Mouse (Mus musculus) liver, embryonic 12.5 days (tissue): Measurements from ENCODE around the gene 4931414P19Rik. TPM values are rescaled to one million over a fixed set of nuclear protein-coding genes. Genes with fewer than 3 reads are reported as not detected.

Experiments
- ATAC-seq: fragments of 200-750 bp; cut with Nextera tagmentation; 2 replicates; pipeline ENCODE4 v1.8.0; 2017; ENCODE audit warnings: moderate number of reproducible peaks, mild to moderate bottlenecking, moderate library complexity
- H3K27ac ChIP-seq: fragments of 300-500 bp; sonication (generic); 2 replicates; pipeline ENCODE4 v1.5.1; 2016; ENCODE audit warnings: mild to moderate bottlenecking
- H3K27me3 ChIP-seq: fragments of 300-500 bp; sonication (generic); replicated peaks from 2 replicates; pipeline ENCODE4 v1.6.1; 2016; ENCODE audit warnings: mild to moderate bottlenecking, moderate library complexity
- H3K36me3 ChIP-seq: fragments of 300-500 bp; sonication (generic); 2 replicates; pipeline ENCODE4 v1.6.1; 2016; ENCODE audit warnings: mild to moderate bottlenecking, moderate library complexity
- H3K4me1 ChIP-seq: fragments of 300-500 bp; sonication (generic); 2 replicates; pipeline ENCODE4 v1.6.1; 2016
- H3K4me2 ChIP-seq: fragments of 300-500 bp; sonication (generic); 2 replicates; pipeline ENCODE4 v1.6.1; 2016; ENCODE audit warnings: mild to moderate bottlenecking, moderate library complexity
- H3K4me3 ChIP-seq: fragments of 300-500 bp; sonication (generic); 2 replicates; pipeline ENCODE4 v1.5.1; 2016; ENCODE audit warnings: mild to moderate bottlenecking, moderate library complexity
- H3K9ac ChIP-seq: fragments of 300-500 bp; sonication (generic); 2 replicates; pipeline ENCODE4 v1.6.1; 2016; ENCODE audit warnings: mild to moderate bottlenecking, moderate library complexity
- H3K9me3 ChIP-seq: fragments of 300-500 bp; sonication (generic); replicated peaks from 2 replicates; pipeline ENCODE4 v1.6.1; 2016; ENCODE audit warnings: mild to moderate bottlenecking, moderate library complexity
- WGBS: fragments of 180-500 bp; shearing (Covaris S2); methylation state at CpG from one replicate; pipeline ENCODE4 v1.1.7; 2016; ENCODE audit not compliant: insufficient replicate concordance; 5-methylcytosine and 5-hydroxymethylcytosine counted together
- polyA plus RNA-seq: library from polyadenylated mRNA; unstranded; fragments of >200 nt; fragmentation: Nextera tagmentation; extraction: Ambion mirVana; gene quantifications from 2 replicates; pipeline ENCODE4 v1.2.1, GENCODE M21; 2016

Gene 4931414P19Rik
- polyA plus RNA-seq, 1 experiment from 2014 or later: 4.1 TPM

GRCm38 (mm10) chr14:54603038-54603654, 2.6 kb downstream of the 4931414P19Rik start:
- ATAC-seq: peak; percentile 99
- Histone ChIP-seq H3K4me2 (peak overlapping the region; percentile 89), H3K27ac (peak overlapping the region; percentile 94), H3K36me3 (peaks cover 4% of the 10 kb centered on the region; the same call in 1 of the 2 replicates), H3K9me3 (no peaks in the 10 kb centered on the region), H3K4me1 (peaks cover 38% of the 10 kb centered on the region), H3K4me3 (peak overlapping the region; percentile 69), H3K27me3 (no peaks in the 10 kb centered on the region), H3K9ac (peak overlapping the region; percentile 75)
- 1% methylated on average over 46 of the region's 46 CpGs for WGBS

- Histone ChIP-seq H3K4me3 (peak overlapping the region; percentile 69), H3K4me2 (peak overlapping the region; percentile 89), H3K9ac (peak overlapping the region; percentile 75), H3K27me3 (no peaks in the 10 kb centered on the region), H3K36me3 (peaks cover 4% of the 10 kb centered on the region; the same call in 1 of the 2 replicates), H3K27ac (peak overlapping the region; percentile 94), H3K4me1 (peaks cover 38% of the 10 kb centered on the region), H3K9me3 (no peaks in the 10 kb centered on the region)
- ATAC-seq: no peak
- WGBS: 36% methylated on average over 4 of the region's 4 CpGs
Measured at GRCm38 (mm10) chr14:54602613-54603012, 3.2 kb downstream of the 4931414P19Rik start.

DNA sequence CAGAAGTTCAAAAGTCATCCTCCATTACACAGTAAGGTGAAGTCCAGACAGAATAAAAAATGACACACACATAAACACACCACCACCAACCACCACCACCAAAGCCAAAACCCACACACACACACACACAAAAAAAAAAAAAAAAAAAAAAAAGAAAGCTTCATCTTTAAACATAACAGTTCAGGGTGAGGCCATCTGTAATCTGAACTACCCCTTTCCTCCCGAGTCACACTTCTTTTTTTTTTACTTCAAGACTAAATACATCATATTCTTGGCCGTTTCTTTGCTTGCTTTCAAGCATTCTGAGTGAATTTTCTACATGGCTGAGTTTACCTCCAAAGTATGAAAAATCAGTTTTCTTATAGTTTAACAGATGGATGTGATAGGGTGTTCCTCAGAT, 4.2 kb downstream of the 4931414P19Rik start:
- Histone ChIP-seq H3K4me3 (no peak overlapping the region), H3K27me3 (no peaks in the 10 kb centered on the region), H3K9me3 (no peaks in the 10 kb centered on the region), H3K36me3 (peaks cover 4% of the 10 kb centered on the region; the same call in 1 of the 2 replicates), H3K4me1 (peaks cover 38% of the 10 kb centered on the region), H3K4me2 (no peak overlapping the region), H3K9ac (no peak overlapping the region), H3K27ac (peak overlapping the region; percentile 94; the same call in 1 of the 2 replicates)
- ATAC-seq: no peak
- 59% methylated on average over 2 of the region's 2 CpGs for WGBS

DNA sequence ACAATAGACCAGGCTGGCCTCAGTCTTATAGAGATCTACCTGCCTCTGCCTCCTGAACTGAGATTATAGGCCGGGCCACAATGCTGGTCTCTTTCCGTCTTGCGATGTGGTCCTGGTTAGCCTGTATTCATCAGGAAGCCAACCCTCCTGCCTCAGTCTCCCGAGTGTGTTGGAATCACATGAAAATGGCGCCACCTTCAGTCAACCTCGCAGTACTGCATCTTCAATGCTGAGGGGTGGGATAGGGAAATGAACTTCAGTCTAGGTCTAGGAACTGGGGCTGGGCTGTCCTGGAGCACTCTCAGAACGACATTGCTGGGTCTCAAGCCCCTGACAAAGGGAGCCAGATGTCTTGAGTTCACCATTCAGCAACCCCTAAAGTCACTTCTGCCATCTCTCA, 8.7 kb downstream of the 4931414P19Rik start:
- peaks cover 17% of the 10 kb centered on the region for H3K4me1 ChIP-seq
- H3K9me3 ChIP-seq: 0 out of 2 replicates have a peak, but pooled peaks cover 5% of the 10 kb centered on the region
- H3K9ac ChIP-seq: no peak overlapping the region
- no peak overlapping the region for H3K4me2 ChIP-seq
- WGBS: 55% methylated on average over 7 of the region's 7 CpGs
- peaks cover 28% of the 10 kb centered on the region for H3K36me3 ChIP-seq
- no peaks in the 10 kb centered on the region for H3K27me3 ChIP-seq
- ATAC-seq: no peak
- H3K4me3 ChIP-seq: no peak overlapping the region
- no peak overlapping the region for H3K27ac ChIP-seq

- Histone ChIP-seq H3K36me3 (peaks cover 28% of the 10 kb centered on the region), H3K4me1 (peaks cover 14% of the 10 kb centered on the region), H3K9ac (no peak overlapping the region), H3K4me2 (no peak overlapping the region), H3K4me3 (no peak overlapping the region), H3K27ac (no peak overlapping the region), H3K9me3 (0 out of 2 replicates have a peak, but pooled peaks cover 5% of the 10 kb centered on the region), H3K27me3 (no peaks in the 10 kb centered on the region)
- 0 out of 2 replicates have a peak, but pooled peaks have one; percentile 17 for ATAC-seq
- WGBS: 69% methylated on average over 27 of the region's 28 CpGs
Measured at GRCm38 (mm10) chr14:54594631-54595414, 11.0 kb downstream of the 4931414P19Rik start.

DNA sequence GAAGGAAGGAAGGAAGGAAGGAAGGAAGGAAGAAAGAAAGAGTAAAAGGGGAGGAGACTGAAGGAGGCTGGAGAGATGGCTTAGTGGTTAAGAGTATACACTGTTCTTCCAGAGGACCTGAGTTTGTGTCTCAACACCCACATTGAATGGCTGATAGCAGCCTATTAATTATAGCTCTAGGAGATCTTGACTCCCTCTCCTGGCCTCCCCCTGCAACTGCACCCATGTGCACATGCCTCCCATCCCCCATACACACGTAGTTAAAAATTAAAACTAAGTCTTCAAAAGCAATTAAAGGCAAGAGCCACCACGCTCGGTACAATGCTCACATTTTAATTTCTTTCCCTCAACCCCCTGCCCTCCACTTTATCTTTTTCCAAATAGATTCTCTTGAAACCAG, 11.7 kb downstream of the 4931414P19Rik start:
- 81% methylated on average over 3 of the region's 3 CpGs for WGBS

GRCm38 (mm10) chr14:54592319-54592934, 13.4 kb downstream of the 4931414P19Rik start:
- H3K4me1 ChIP-seq: peaks cover 23% of the 10 kb centered on the region
- H3K36me3 ChIP-seq: peaks cover 24% of the 10 kb centered on the region
- ATAC-seq: 0 out of 2 replicates have a peak, but pooled peaks have one; percentile 36
- no peaks in the 10 kb centered on the region for H3K27me3 ChIP-seq
- H3K4me3 ChIP-seq: no peak overlapping the region
- 0 out of 2 replicates have a peak, but pooled peaks cover 5% of the 10 kb centered on the region for H3K9me3 ChIP-seq
- no peak overlapping the region for H3K4me2 ChIP-seq
- H3K27ac ChIP-seq: peak overlapping the region; percentile 27
- 25% methylated on average over 10 of the region's 10 CpGs for WGBS
- H3K9ac ChIP-seq: no peak overlapping the region

More for the DNA sequence above, 11.7 kb downstream of the 4931414P19Rik start:
- ATAC-seq: no peak
- H3K9me3 ChIP-seq: 0 out of 2 replicates have a peak, but pooled peaks cover 5% of the 10 kb centered on the region
- H3K4me3 ChIP-seq: no peak overlapping the region
- H3K27ac ChIP-seq: no peak overlapping the region
- H3K4me1 ChIP-seq: peaks cover 21% of the 10 kb centered on the region
- peaks cover 24% of the 10 kb centered on the region for H3K36me3 ChIP-seq
- no peak overlapping the region for H3K4me2 ChIP-seq
- no peaks in the 10 kb centered on the region for H3K27me3 ChIP-seq
- H3K9ac ChIP-seq: no peak overlapping the region

DNA sequence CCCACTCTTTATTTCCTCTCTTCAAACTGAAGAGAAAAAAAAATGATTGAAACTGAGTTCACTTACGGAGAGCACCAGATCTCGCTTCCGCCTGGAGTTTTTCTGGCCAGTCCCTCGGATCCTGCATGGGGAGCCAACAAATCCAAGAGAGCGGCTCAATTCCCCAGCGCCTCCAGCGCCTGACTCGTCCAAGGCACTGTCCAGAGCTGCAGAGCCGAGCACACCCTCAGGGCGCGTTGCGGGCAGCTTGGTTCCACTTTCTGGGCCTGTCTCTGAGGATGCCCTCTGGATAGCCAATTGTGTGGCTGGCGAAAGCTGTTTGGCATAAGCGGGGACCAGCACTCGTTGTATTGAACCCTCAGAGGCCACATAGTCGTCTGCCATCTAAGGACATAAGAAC, 14.7 kb downstream of the 4931414P19Rik start:
- H3K36me3 ChIP-seq: peaks cover 24% of the 10 kb centered on the region
- H3K9me3 ChIP-seq: 0 out of 2 replicates have a peak, but pooled peaks cover 5% of the 10 kb centered on the region
- H3K4me3 ChIP-seq: no peak overlapping the region
- ATAC-seq: no peak
- no peaks in the 10 kb centered on the region for H3K27me3 ChIP-seq
- H3K4me2 ChIP-seq: no peak overlapping the region
- H3K27ac ChIP-seq: no peak overlapping the region
- H3K9ac ChIP-seq: no peak overlapping the region
- peaks cover 23% of the 10 kb centered on the region for H3K4me1 ChIP-seq
- 86% methylated on average over 16 of the region's 16 CpGs for WGBS

GRCm38 (mm10) chr14:54583681-54584338, 22.0 kb downstream of the 4931414P19Rik start:
- Histone ChIP-seq H3K9me3 (no peaks in the 10 kb centered on the region), H3K36me3 (peaks cover 17% of the 10 kb centered on the region), H3K4me3 (no peak overlapping the region), H3K27me3 (peaks cover 8% of the 10 kb centered on the region), H3K4me1 (peaks cover 10% of the 10 kb centered on the region), H3K9ac (no peak overlapping the region), H3K4me2 (no peak overlapping the region), H3K27ac (no peak overlapping the region)
- 43% methylated on average over 7 of the region's 7 CpGs for WGBS
- ATAC-seq: no peak; the same call in 1 of the 2 replicates

DNA sequence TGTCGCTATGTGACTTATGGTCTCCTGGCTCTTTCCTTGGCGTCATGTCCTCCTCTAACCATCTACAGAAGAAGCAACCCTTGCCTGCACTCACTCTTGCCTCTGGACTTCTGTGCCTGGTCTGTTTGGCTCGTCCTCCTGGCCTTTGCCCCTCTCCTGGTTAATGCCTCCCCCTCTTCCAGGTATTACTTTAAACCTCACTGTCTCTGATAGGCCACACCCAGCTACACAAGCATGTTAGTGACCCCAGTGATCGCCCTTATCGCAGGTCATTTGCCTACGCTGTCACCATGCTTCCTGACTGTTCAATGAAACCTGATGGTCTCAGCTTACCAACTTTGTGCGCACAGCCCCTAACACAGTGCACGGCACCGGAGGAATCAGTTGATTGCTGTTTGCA, 23.3 kb downstream of the 4931414P19Rik start:
- H3K4me1 ChIP-seq: peaks cover 22% of the 10 kb centered on the region
- ATAC-seq: peak; percentile 55

DNA sequence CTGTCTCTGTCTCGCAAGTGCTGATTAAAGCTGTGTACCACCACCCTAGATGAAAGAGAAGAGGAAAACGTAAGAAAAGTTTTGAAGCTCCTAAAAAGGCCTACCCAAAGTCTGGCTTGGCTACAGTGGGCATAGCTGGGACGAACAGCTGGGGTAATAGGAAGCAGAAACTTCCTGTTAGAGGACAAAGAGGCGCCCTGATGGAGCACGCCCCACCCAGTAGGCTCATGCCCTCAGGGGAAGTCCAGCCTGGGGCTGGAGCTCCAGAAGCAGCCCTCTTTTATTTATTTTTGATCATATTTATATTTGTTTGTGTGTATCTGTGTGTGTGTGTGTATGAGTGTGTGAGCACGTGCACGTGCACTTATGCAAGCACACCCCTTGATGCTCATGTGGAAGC, 26.2 kb downstream of the 4931414P19Rik start:
- H3K4me1 ChIP-seq: peaks cover 46% of the 10 kb centered on the region
- H3K9me3 ChIP-seq: no peaks in the 10 kb centered on the region
- H3K9ac ChIP-seq: no peak overlapping the region
- peaks cover 50% of the 10 kb centered on the region for H3K27me3 ChIP-seq
- no peak overlapping the region for H3K4me3 ChIP-seq
- no peak overlapping the region for H3K4me2 ChIP-seq
- no peak for ATAC-seq
- H3K36me3 ChIP-seq: peaks cover 9% of the 10 kb centered on the region
- WGBS: 44% methylated on average over 7 of the region's 7 CpGs
- no peak overlapping the region for H3K27ac ChIP-seq

More for the DNA sequence above, 23.3 kb downstream of the 4931414P19Rik start:
- no peak overlapping the region for H3K4me3 ChIP-seq
- no peaks in the 10 kb centered on the region for H3K9me3 ChIP-seq
- WGBS: 71% methylated on average over 9 of the region's 9 CpGs
- peaks cover 17% of the 10 kb centered on the region for H3K36me3 ChIP-seq
- H3K27me3 ChIP-seq: peaks cover 21% of the 10 kb centered on the region
- no peak overlapping the region for H3K9ac ChIP-seq
- H3K27ac ChIP-seq: 0 out of 2 replicates have a peak overlapping the region, but pooled peaks have one; percentile 55
- H3K4me2 ChIP-seq: no peak overlapping the region
